Mouse (Mus musculus): Measurements from ENCODE around the gene Mtmr12.

GRCm38 (mm10) chr15:12301771-12302170 is 96.9 kb downstream of the Mtmr12 start:
- TF ChIP-seq POLR2A (IDR thresholded peaks at IDR 0.05; ENCODE audit: borderline replicate concordance, control insufficient read depth, low read depth, low read length) = no peak
- no peak for TF ChIP-seq CTCF (IDR thresholded peaks at IDR 0.05; ENCODE audit: control insufficient read depth, insufficient read depth, low read length)

All from bone marrow, adult 2 months (tissue).